Mouse (Mus musculus) MEL (cell line): Measurements from ENCODE around the gene Dagla.

Experiments
- CTCF ChIP-seq, 3 experiments: IDR thresholded peaks in 2 of 3; conservative IDR thresholded peaks in 1 of 3; 2 replicates each; pipeline ENCODE4 v1.5.1; 2011 to 2012; ENCODE audit warnings: low read length in 3 of 3, low read depth in 2 of 3, mild to moderate bottlenecking in 2 of 3, improper control_type of control experiment in 1 of 3, inconsistent platforms in 1 of 3, mixed read lengths in 1 of 3, moderate library complexity in 1 of 3; ENCODE audit not compliant: control insufficient read depth in 1 of 3, insufficient read depth in 1 of 3, poor library complexity in 1 of 3, severe bottlenecking in 1 of 3
- EP300 ChIP-seq, 2 experiments: IDR thresholded peaks; 2 replicates each; pipeline ENCODE4 v1.6.1; 2011; ENCODE audit warnings: improper control_type of control experiment in 2 of 2, low read length in 2 of 2, low read depth in 1 of 2, mild to moderate bottlenecking in 1 of 2
- POLR2A ChIP-seq, 2 experiments: IDR thresholded peaks; 2 replicates each; pipeline ENCODE4 v1.6.1; 2011 to 2012; ENCODE audit warnings: low read length in 2 of 2, mild to moderate bottlenecking in 2 of 2, control low read depth in 1 of 2, improper control_type of control experiment in 1 of 2, low read depth in 1 of 2, moderate library complexity in 1 of 2; ENCODE audit not compliant: control insufficient read depth in 1 of 2, insufficient read depth in 1 of 2, poor library complexity in 1 of 2
- POLR2AphosphoS2 ChIP-seq: IDR thresholded peaks from 2 replicates; pipeline ENCODE4 v1.6.1; 2011; ENCODE audit warnings: low read length, improper control_type of control experiment
- ZMIZ1 ChIP-seq: IDR thresholded peaks from 2 replicates; pipeline ENCODE4 v1.6.1; 2012; ENCODE audit warnings: low read depth, mild to moderate bottlenecking, inconsistent platforms, low read length, improper control_type of control experiment, moderate library complexity

- no peak for TF ChIP-seq POLR2A (IDR thresholded peaks at IDR 0.05; ENCODE audit: control insufficient read depth in 1 of 2, insufficient read depth in 1 of 2, low read depth in 1 of 2, low read length in 2 of 2, poor library complexity in 1 of 2)
- TF ChIP-seq CTCF (IDR thresholded peaks at IDR 0.05 in 2 of 3, conservative IDR thresholded peaks at IDR 0.05 in 1 of 3; ENCODE audit: control insufficient read depth in 1 of 3, insufficient read depth in 1 of 3, low read depth in 2 of 3, low read length in 3 of 3, poor library complexity in 1 of 3, severe bottlenecking in 1 of 3) = no peak
- TF ChIP-seq ZMIZ1 = no peak
- no peak for TF ChIP-seq POLR2AphosphoS2
- TF ChIP-seq EP300 (IDR thresholded peaks at IDR 0.05; ENCODE audit: low read depth in 1 of 2, low read length in 2 of 2) = no peak
These were observed 6.4 kb downstream of the Dagla start for GRCm38 (mm10) chr19:10298268-10298667.
